Mouse (Mus musculus) G1E (cell line): ENCODE results near the gene Churc1.

Source experiments
- CTCF ChIP-seq: IDR thresholded peaks from 2 replicates; pipeline ENCODE4 v1.5.1; 2012; ENCODE audit warnings: low read depth, low read length, inconsistent platforms, mixed read lengths
- GATA1 ChIP-seq: IDR thresholded peaks from 2 replicates; pipeline ENCODE4 v1.6.1; 2012; ENCODE audit warnings: borderline replicate concordance, low read length, inconsistent platforms, mixed read lengths
- GATA2 ChIP-seq: IDR thresholded peaks from 2 replicates; pipeline ENCODE4 v1.6.1; 2012; ENCODE audit warnings: low read depth, low read length, inconsistent platforms, borderline replicate concordance
- POLR2AphosphoS5 ChIP-seq: IDR thresholded peaks from 2 replicates; pipeline ENCODE4 v1.6.1; 2012; ENCODE audit warnings: low read depth, low read length, inconsistent platforms; ENCODE audit not compliant: insufficient replicate concordance
- TAL1 ChIP-seq: conservative IDR thresholded peaks from 2 replicates; pipeline ENCODE4 v1.6.1; 2012; ENCODE audit warnings: low read depth, low read length, inconsistent platforms, mixed read lengths

DNA sequence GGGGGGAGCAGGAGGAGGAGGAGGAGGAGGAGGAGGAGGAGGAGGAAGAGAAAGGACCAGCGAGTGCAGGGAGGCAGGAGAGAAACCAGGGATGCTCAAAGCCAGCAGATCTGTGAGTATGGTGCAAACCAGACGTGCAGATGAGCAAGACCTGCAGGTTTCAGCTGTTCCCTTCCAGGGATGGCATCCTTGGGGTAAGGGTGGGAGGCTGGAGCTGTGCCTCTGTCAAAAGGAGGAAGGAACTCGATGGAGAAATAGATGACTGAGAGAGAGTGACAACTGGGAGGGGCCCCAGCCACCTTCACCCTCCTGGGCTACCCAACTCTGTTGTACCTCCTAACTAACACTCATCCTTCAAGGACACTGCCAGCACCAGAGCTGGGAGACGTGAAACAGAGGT lies 51.4 kb downstream of the Churc1 start:
- TF ChIP-seq CTCF, result no peak
- TF ChIP-seq GATA2, result no peak
- TF ChIP-seq GATA1, result no peak
- TF ChIP-seq POLR2AphosphoS5, result no peak
- TF ChIP-seq TAL1, result no peak
